Mouse (Mus musculus) erythroid progenitor cell, adult 5-6 weeks (primary cell): ENCODE measurements around the gene Asic2. TPM values are rescaled to one million over a fixed set of nuclear protein-coding genes. Genes with fewer than 3 reads are reported as not detected.

ENCODE experiments used
- ATAC-seq: replicated peaks from 2 replicates; pipeline ENCODE4 v1.8.0; 2016; ENCODE audit warnings: moderate number of reproducible peaks, mild to moderate bottlenecking, moderate TSS enrichment, inconsistent platforms; ENCODE audit not compliant: poor library complexity, low FRiP score, severe bottlenecking
- total RNA-seq, 2 experiments: library from RNA; stranded (forward) in 1 of 2; stranded (reverse) in 1 of 2; fragments of 150-400 nt in 1 of 2; fragments of 186-747, 209-891 nt in 1 of 2; gene quantifications; 2 replicates each; pipeline versions ENCODE4 v1.2.3 to v1.2.4; 2015 to 2017; ENCODE audit warnings: low replicate concordance in 2 of 2

Gene Asic2
- total RNA-seq, 2 experiments from 2014 or later, result 0.76 TPM; not detected in 1

- ATAC-seq, result no peak
Measured at GRCm38 (mm10) chr11:81634360-81635350, 333.6 kb downstream of the Asic2 start.

- ATAC-seq, result no peak
Measured at GRCm38 (mm10) chr11:81625199-81625598, 343.1 kb downstream of the Asic2 start.

GRCm38 (mm10) chr11:81620516-81620915 is 347.7 kb downstream of the Asic2 start:
- ATAC-seq, result no peak

GRCm38 (mm10) chr11:81616437-81616836 is 351.8 kb downstream of the Asic2 start:
- ATAC-seq, result no peak

GRCm38 (mm10) chr11:81613869-81614620 is 354.2 kb downstream of the Asic2 start:
- no peak for ATAC-seq

GRCm38 (mm10) chr11:81612798-81613540 is 355.3 kb downstream of the Asic2 start:
- no peak for ATAC-seq

GRCm38 (mm10) chr11:81611948-81612797 is 356.1 kb downstream of the Asic2 start:
- ATAC-seq, result no peak

- no peak for ATAC-seq
Measured at GRCm38 (mm10) chr11:81610506-81610905, 357.8 kb downstream of the Asic2 start.

- ATAC-seq, result no peak
Measured at GRCm38 (mm10) chr11:81602971-81603370, 365.3 kb downstream of the Asic2 start.

- ATAC-seq, result no peak
Measured at GRCm38 (mm10) chr11:81601736-81602135, 366.5 kb downstream of the Asic2 start.

- ATAC-seq, result no peak
Measured at GRCm38 (mm10) chr11:81597601-81598000, 370.7 kb downstream of the Asic2 start.

- ATAC-seq, result no peak
Measured at GRCm38 (mm10) chr11:81595235-81595634, 373.0 kb downstream of the Asic2 start.

GRCm38 (mm10) chr11:81592776-81593175 is 375.5 kb downstream of the Asic2 start:
- ATAC-seq, result no peak

- no peak for ATAC-seq
Measured at GRCm38 (mm10) chr11:81590911-81591310, 377.3 kb downstream of the Asic2 start.

- ATAC-seq, result no peak
Measured at GRCm38 (mm10) chr11:81588630-81589029, 379.6 kb downstream of the Asic2 start.

- ATAC-seq, result no peak
Measured at GRCm38 (mm10) chr11:81587942-81588341, 380.3 kb downstream of the Asic2 start.

- no peak for ATAC-seq
Measured at GRCm38 (mm10) chr11:81587114-81587513, 381.1 kb downstream of the Asic2 start.

GRCm38 (mm10) chr11:81584506-81584905 is 383.8 kb downstream of the Asic2 start:
- no peak for ATAC-seq

- no peak for ATAC-seq
Measured at GRCm38 (mm10) chr11:81583195-81583594, 385.1 kb downstream of the Asic2 start.
